Mouse (Mus musculus) midbrain, embryonic 11.5 days (tissue): ENCODE measurements around the gene Gli3. TPM values are rescaled to one million over a fixed set of nuclear protein-coding genes. Genes with fewer than 3 reads are reported as not detected.
A peak's percentile ranks its signal among the peaks of the same experiment; 100 is the strongest.

ENCODE experiments used
- ATAC-seq: fragments of 200-750 bp; cut with Nextera tagmentation; 2 replicates; pipeline ENCODE4 v1.8.0; 2017; ENCODE audit warnings: moderate TSS enrichment, moderate library complexity; ENCODE audit not compliant: low FRiP score
- DNase-seq: peaks from one replicate; pipeline ENCODE4 v3.0.0; 2015; ENCODE audit warnings: low spot score; ENCODE audit errors: missing footprints
- H3K27ac ChIP-seq: fragments of 300-500 bp; sonication (generic); 2 replicates; pipeline ENCODE4 v1.5.1; 2014; ENCODE audit warnings: low read depth, low read length
- H3K27me3 ChIP-seq: fragments of 300-500 bp; sonication (generic); 2 replicates; pipeline ENCODE4 v1.6.1; 2014; ENCODE audit warnings: mild to moderate bottlenecking, low read length, moderate library complexity, mixed read lengths; ENCODE audit not compliant: control insufficient read depth, insufficient read depth
- H3K36me3 ChIP-seq: fragments of 300-500 bp; sonication (generic); 2 replicates; pipeline ENCODE4 v1.6.1; 2014; ENCODE audit warnings: mild to moderate bottlenecking, low read length, moderate library complexity, mixed read lengths; ENCODE audit not compliant: control insufficient read depth, insufficient read depth
- H3K4me1 ChIP-seq: fragments of 300-500 bp; sonication (generic); 2 replicates; pipeline ENCODE4 v1.6.1; 2014; ENCODE audit warnings: low read length; ENCODE audit not compliant: control insufficient read depth, insufficient read depth
- H3K4me2 ChIP-seq: fragments of 300-500 bp; sonication (generic); 2 replicates; pipeline ENCODE4 v1.6.1; 2014; ENCODE audit warnings: mild to moderate bottlenecking, moderate library complexity
- H3K4me3 ChIP-seq: fragments of 300-500 bp; sonication (generic); 2 replicates; pipeline ENCODE4 v1.5.1; 2014; ENCODE audit warnings: low read depth, low read length
- H3K9ac ChIP-seq: fragments of 300-500 bp; sonication (generic); 2 replicates; pipeline ENCODE4 v1.6.1; 2014; ENCODE audit warnings: low read length
- H3K9me3 ChIP-seq: fragments of 300-500 bp; sonication (generic); 2 replicates; pipeline ENCODE4 v1.6.1; 2016; ENCODE audit warnings: low read length; ENCODE audit not compliant: control insufficient read depth
- WGBS: fragments of 180-500 bp; shearing (Covaris S2); extraction: QIAGEN DNeasy Blood & Tissue Kit; methylation state at CpG from one replicate; pipeline ENCODE4 v1.1.7; 2014; 5-methylcytosine and 5-hydroxymethylcytosine counted together
- polyA plus RNA-seq: library from polyadenylated mRNA; unstranded; fragments of >200 nt; fragmentation: Nextera tagmentation; extraction: Ambion mirVana; gene quantifications from 2 replicates; pipeline ENCODE4 v1.2.1, GENCODE M21; 2014

Gli3 gene
- polyA plus RNA-seq, 1 experiment from 2014 or later: 41.5 TPM

GRCm38 (mm10) chr13:15517048-15517760, 54.2 kb downstream of the Gli3 start:
- H3K27me3 ChIP-seq: no peaks in the 10 kb centered on the region
- WGBS: 78% methylated on average over 9 of the region's 9 CpGs
- no peak overlapping the region for H3K27ac ChIP-seq
- H3K9ac ChIP-seq: no peak overlapping the region
- no peak for DNase-seq
- H3K9me3 ChIP-seq: no peaks in the 10 kb centered on the region
- H3K36me3 ChIP-seq: no peaks in the 10 kb centered on the region
- ATAC-seq: peak; percentile 64; the same call in 1 of the 2 replicates
- H3K4me2 ChIP-seq: no peak overlapping the region
- H3K4me3 ChIP-seq: no peak overlapping the region
- H3K4me1 ChIP-seq: peaks cover 3% of the 10 kb centered on the region

GRCm38 (mm10) chr13:15520353-15520752, 57.3 kb downstream of the Gli3 start:
- H3K4me1 ChIP-seq: peaks cover 3% of the 10 kb centered on the region
- no peaks in the 10 kb centered on the region for H3K36me3 ChIP-seq
- H3K27ac ChIP-seq: no peak overlapping the region
- no peaks in the 10 kb centered on the region for H3K27me3 ChIP-seq
- H3K9ac ChIP-seq: no peak overlapping the region
- no peak for DNase-seq
- H3K4me2 ChIP-seq: no peak overlapping the region
- ATAC-seq: no peak
- WGBS: 82% methylated on average over 2 of the region's 2 CpGs
- H3K9me3 ChIP-seq: no peaks in the 10 kb centered on the region
- H3K4me3 ChIP-seq: no peak overlapping the region

GRCm38 (mm10) chr13:15522153-15522552, 59.1 kb downstream of the Gli3 start:
- no peak overlapping the region for H3K4me2 ChIP-seq
- ATAC-seq (no peak), DNase-seq (no peak)
- H3K36me3 ChIP-seq: no peaks in the 10 kb centered on the region
- no peak overlapping the region for H3K9ac ChIP-seq
- no peak overlapping the region for H3K4me3 ChIP-seq
- 86% methylated on average over 3 of the region's 3 CpGs for WGBS
- no peaks in the 10 kb centered on the region for H3K9me3 ChIP-seq
- no peak overlapping the region for H3K27ac ChIP-seq
- H3K27me3 ChIP-seq: no peaks in the 10 kb centered on the region
- H3K4me1 ChIP-seq: no peaks in the 10 kb centered on the region; the same call in 1 of the 2 replicates

- no peak overlapping the region for H3K4me3 ChIP-seq
- no peak for DNase-seq
- no peak overlapping the region for H3K9ac ChIP-seq
- H3K36me3 ChIP-seq: no peaks in the 10 kb centered on the region
- H3K4me2 ChIP-seq: no peak overlapping the region
- H3K27ac ChIP-seq: no peak overlapping the region
- ATAC-seq: no peak
- no peaks in the 10 kb centered on the region for H3K27me3 ChIP-seq
- WGBS: 90% methylated on average over 8 of the region's 8 CpGs
- no peaks in the 10 kb centered on the region for H3K9me3 ChIP-seq
- H3K4me1 ChIP-seq: no peaks in the 10 kb centered on the region
These were observed 61.2 kb downstream of the Gli3 start for GRCm38 (mm10) chr13:15524208-15524607.

- 91% methylated on average over 4 of the region's 4 CpGs for WGBS
- Histone ChIP-seq H3K27ac (no peak overlapping the region), H3K4me3 (no peak overlapping the region), H3K4me2 (no peak overlapping the region), H3K4me1 (no peaks in the 10 kb centered on the region), H3K36me3 (no peaks in the 10 kb centered on the region), H3K9me3 (no peaks in the 10 kb centered on the region), H3K9ac (no peak overlapping the region), H3K27me3 (no peaks in the 10 kb centered on the region)
- no peak for ATAC-seq
- no peak for DNase-seq
These were observed 63.7 kb downstream of the Gli3 start for GRCm38 (mm10) chr13:15526691-15527090.

- H3K9ac ChIP-seq: no peak overlapping the region
- H3K36me3 ChIP-seq: no peaks in the 10 kb centered on the region
- DNase-seq (no peak), ATAC-seq (no peak)
- no peaks in the 10 kb centered on the region for H3K27me3 ChIP-seq
- no peak overlapping the region for H3K4me3 ChIP-seq
- H3K4me2 ChIP-seq: no peak overlapping the region
- no peaks in the 10 kb centered on the region for H3K9me3 ChIP-seq
- no peak overlapping the region for H3K27ac ChIP-seq
- 87% methylated on average over 3 of the region's 3 CpGs for WGBS
- H3K4me1 ChIP-seq: no peaks in the 10 kb centered on the region
These were observed 68.5 kb downstream of the Gli3 start for GRCm38 (mm10) chr13:15531568-15531967.

GRCm38 (mm10) chr13:15537206-15537605, 74.2 kb downstream of the Gli3 start:
- DNase-seq (no peak), ATAC-seq (0 out of 2 replicates have a peak, but pooled peaks have one; percentile 10)
- H3K27ac ChIP-seq: no peak overlapping the region
- H3K9ac ChIP-seq: no peak overlapping the region
- no peak overlapping the region for H3K4me3 ChIP-seq
- no peaks in the 10 kb centered on the region for H3K9me3 ChIP-seq
- peaks cover 23% of the 10 kb centered on the region for H3K4me1 ChIP-seq
- no peaks in the 10 kb centered on the region for H3K36me3 ChIP-seq
- no peaks in the 10 kb centered on the region; the same call in 1 of the 2 replicates for H3K27me3 ChIP-seq
- H3K4me2 ChIP-seq: no peak overlapping the region
- WGBS: 56% methylated on average over 5 of the region's 5 CpGs

GRCm38 (mm10) chr13:15537611-15538010, 74.6 kb downstream of the Gli3 start:
- 84% methylated on average over 3 of the region's 3 CpGs for WGBS
- peaks cover 27% of the 10 kb centered on the region for H3K4me1 ChIP-seq
- no peak for DNase-seq
- H3K9ac ChIP-seq: no peak overlapping the region
- H3K4me3 ChIP-seq: no peak overlapping the region
- no peaks in the 10 kb centered on the region for H3K9me3 ChIP-seq
- no peak for ATAC-seq
- H3K4me2 ChIP-seq: no peak overlapping the region
- no peaks in the 10 kb centered on the region for H3K36me3 ChIP-seq
- H3K27ac ChIP-seq: no peak overlapping the region
- H3K27me3 ChIP-seq: no peaks in the 10 kb centered on the region; the same call in 1 of the 2 replicates

- no peaks in the 10 kb centered on the region; the same call in 1 of the 2 replicates for H3K27me3 ChIP-seq
- no peaks in the 10 kb centered on the region for H3K36me3 ChIP-seq
- peaks cover 35% of the 10 kb centered on the region for H3K4me1 ChIP-seq
These were observed 75.4 kb downstream of the Gli3 start for GRCm38 (mm10) chr13:15538389-15538788.

More at GRCm38 (mm10) chr13:15538389-15538788, 75.4 kb downstream of the Gli3 start:
- ATAC-seq (no peak), DNase-seq (no peak)
- Histone ChIP-seq H3K9me3 (no peaks in the 10 kb centered on the region), H3K4me3 (no peak overlapping the region), H3K27ac (no peak overlapping the region), H3K4me2 (no peak overlapping the region), H3K9ac (no peak overlapping the region)
- 84% methylated on average over 2 of the region's 2 CpGs for WGBS
